Mouse (Mus musculus) embryonic facial prominence, embryonic 13.5 days (tissue): Measurements from ENCODE around the gene Zfp738. TPM values are rescaled to one million over a fixed set of nuclear protein-coding genes. Genes with fewer than 3 reads are reported as not detected.
"Not testable (repeated sequence)": the region's sequence is repeated elsewhere in the genome, so short reads cannot be mapped to it uniquely, and the experiment has no call there.

Source experiments
- ATAC-seq: fragments of 200-750 bp; cut with Nextera tagmentation; 2 replicates; pipeline ENCODE4 v1.8.0; 2017; ENCODE audit warnings: low read depth; ENCODE audit not compliant: insufficient number of reproducible peaks, insufficient read depth, low FRiP score, low TSS enrichment
- H3K27ac ChIP-seq: fragments of 300-500 bp; sonication (generic); 2 replicates; pipeline ENCODE4 v1.5.1; 2015; ENCODE audit warnings: moderate library complexity, mild to moderate bottlenecking, inconsistent platforms
- H3K27me3 ChIP-seq: fragments of 300-500 bp; sonication (generic); 2 replicates; pipeline ENCODE4 v1.6.1; 2015; ENCODE audit warnings: mild to moderate bottlenecking, inconsistent platforms
- H3K36me3 ChIP-seq: fragments of 300-500 bp; sonication (generic); 2 replicates; pipeline ENCODE4 v1.6.1; 2015; ENCODE audit warnings: mild to moderate bottlenecking, inconsistent platforms
- H3K4me1 ChIP-seq: fragments of 300-500 bp; sonication (generic); 2 replicates; pipeline ENCODE4 v1.6.1; 2015; ENCODE audit warnings: inconsistent platforms
- H3K4me2 ChIP-seq: fragments of 300-500 bp; sonication (generic); 2 replicates; pipeline ENCODE4 v1.6.1; 2015; ENCODE audit warnings: moderate library complexity, mild to moderate bottlenecking, inconsistent platforms
- H3K4me3 ChIP-seq: fragments of 300-500 bp; sonication (generic); 2 replicates; pipeline ENCODE4 v1.5.1; 2015; ENCODE audit warnings: mild to moderate bottlenecking, inconsistent platforms
- H3K9ac ChIP-seq: fragments of 300-500 bp; sonication (generic); 2 replicates; pipeline ENCODE4 v1.6.1; 2015; ENCODE audit warnings: mild to moderate bottlenecking, inconsistent platforms
- H3K9me3 ChIP-seq: fragments of 300-500 bp; sonication (generic); 2 replicates; pipeline ENCODE4 v1.6.1; 2016; ENCODE audit warnings: inconsistent platforms
- WGBS: fragments of 180-500 bp; shearing (Covaris S2); methylation state at CpG from one replicate; pipeline ENCODE4 v1.1.7; 2015; ENCODE audit warnings: mixed read lengths; 5-methylcytosine and 5-hydroxymethylcytosine counted together
- polyA plus RNA-seq: library from polyadenylated mRNA; unstranded; fragments of >200 nt; fragmentation: Nextera tagmentation; extraction: Ambion mirVana; gene quantifications from 2 replicates; pipeline ENCODE4 v1.2.1, GENCODE M21; 2015

Zfp738 gene
- 15.6 and 16.5 TPM in 2 replicates for polyA plus RNA-seq

DNA sequence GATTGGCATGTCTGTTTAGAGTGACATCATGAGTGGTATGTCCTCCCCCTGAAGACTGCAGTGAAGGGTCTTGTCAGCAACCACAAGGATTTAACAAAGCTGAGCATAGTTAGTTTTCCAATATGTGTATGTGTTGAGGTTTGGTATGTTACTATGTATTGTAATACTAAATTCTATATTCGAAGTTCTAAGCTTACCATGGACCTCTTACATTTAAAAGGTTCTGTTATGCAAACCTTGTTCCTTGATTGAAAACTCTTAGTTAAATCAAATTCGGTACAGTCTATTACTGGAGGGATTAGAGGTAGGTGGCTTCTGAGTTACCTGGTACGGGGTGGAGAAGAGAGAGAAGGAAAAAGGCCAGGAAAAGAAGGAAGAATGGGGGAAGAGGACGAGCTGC lies at the start of gene Zfp738:
Zfp738 (minus strand) TSS at position 101 of the 400 bp plus-strand sequence.
- H3K9me3 ChIP-seq = no peaks in the 10 kb centered on the region
- H3K4me2 ChIP-seq = no peak within 1 kb of the TSS
- H3K36me3 ChIP-seq = no peaks in the 10 kb centered on the region
- H3K9ac ChIP-seq = no peak within 1 kb of the TSS
- H3K4me3 ChIP-seq = no peak within 1 kb of the TSS
- 76% methylated on average over 4 of the region's 4 CpGs for WGBS
- H3K27me3 ChIP-seq = no peaks in the 10 kb centered on the region
- no peak for ATAC-seq
- no peak within 1 kb of the TSS for H3K27ac ChIP-seq
- H3K4me1 ChIP-seq = peaks cover 3% of the 10 kb centered on the region; the same call in 1 of the 2 replicates

DNA sequence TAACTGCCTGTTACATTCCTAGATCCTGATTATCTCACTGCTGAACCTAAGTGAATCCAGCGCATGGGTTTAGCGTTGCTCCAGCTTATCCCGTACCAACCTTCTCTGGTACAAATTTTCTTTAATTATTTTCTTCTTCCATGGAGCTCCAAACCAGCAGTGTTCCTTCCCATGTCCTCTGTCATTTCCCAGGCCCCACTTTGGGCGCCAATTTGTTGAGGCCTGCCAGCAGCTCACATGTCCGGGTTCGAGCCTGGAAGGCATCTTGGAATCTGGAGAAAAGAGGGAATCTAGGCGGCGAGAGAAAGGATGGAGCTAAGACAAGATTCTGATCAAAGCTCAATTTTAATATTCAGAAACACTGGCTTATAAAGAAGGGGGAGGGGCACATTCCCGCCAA lies 47.5 kb upstream of the Zfp738 start:
- WGBS = 93% methylated on average over 9 of the region's 9 CpGs
- H3K27ac ChIP-seq, ATAC-seq, H3K4me3 ChIP-seq, H3K4me2 ChIP-seq, H3K27me3 ChIP-seq, H3K4me1 ChIP-seq, H3K36me3 ChIP-seq, H3K9ac ChIP-seq: not testable (repeated sequence)
- peaks cover 12% of the 10 kb centered on the region; the same call in 1 of the 2 replicates for H3K9me3 ChIP-seq

- not testable (repeated sequence) for H3K27me3 ChIP-seq, H3K36me3 ChIP-seq, H3K27ac ChIP-seq, H3K9me3 ChIP-seq
- Histone ChIP-seq H3K4me2 (peak overlapping the region; percentile 66), H3K4me3 (peak overlapping the region; percentile 58), H3K4me1 (peaks cover 12% of the 10 kb centered on the region), H3K9ac (peak overlapping the region; percentile 79)
- peak; percentile 75; the same call in 1 of the 2 replicates for ATAC-seq
- WGBS = 37% methylated on average over 4 of the region's 4 CpGs
Measured at GRCm38 (mm10) chr13:67729441-67729840, 42.6 kb upstream of the Zfp738 start.

GRCm38 (mm10) chr13:67728641-67729318 lies 41.9 kb upstream of the Zfp738 start, which contains the start of gene Zfp65:
TSS of gene Zfp65 (minus strand) at chr13:67729173.
- Histone ChIP-seq H3K4me1 (peaks cover 12% of the 10 kb centered on the region), H3K36me3 (no peaks in the 10 kb centered on the region; the same call in 1 of the 2 replicates), H3K4me3 (peak within 1 kb of the TSS; percentile 58), H3K27me3 (no peaks in the 10 kb centered on the region), H3K4me2 (peak within 1 kb of the TSS; percentile 66), H3K9me3 (0 out of 2 replicates have a peak, but pooled peaks cover 3% of the 10 kb centered on the region), H3K9ac (peak within 1 kb of the TSS; percentile 79), H3K27ac (no peak within 1 kb of the TSS; the same call in 1 of the 2 replicates)
- ATAC-seq = peak; percentile 81; the same call in 1 of the 2 replicates
- 4% methylated on average over 19 of the region's 21 CpGs for WGBS

GRCm38 (mm10) chr13:67728106-67728505 lies 41.2 kb upstream of the Zfp738 start:
- H3K4me3 ChIP-seq = peak overlapping the region; percentile 58
- peak overlapping the region; percentile 79; the same call in 1 of the 2 replicates for H3K9ac ChIP-seq
- H3K27me3 ChIP-seq = no peaks in the 10 kb centered on the region
- peaks cover 15% of the 10 kb centered on the region for H3K4me1 ChIP-seq
- 0 out of 2 replicates have a peak, but pooled peaks cover 3% of the 10 kb centered on the region for H3K9me3 ChIP-seq
- H3K4me2 ChIP-seq = peak overlapping the region; percentile 66
- no peak for ATAC-seq
- no peak overlapping the region for H3K27ac ChIP-seq
- H3K36me3 ChIP-seq = no peaks in the 10 kb centered on the region; the same call in 1 of the 2 replicates
- 72% methylated on average over 1 of the region's 1 CpGs for WGBS

DNA sequence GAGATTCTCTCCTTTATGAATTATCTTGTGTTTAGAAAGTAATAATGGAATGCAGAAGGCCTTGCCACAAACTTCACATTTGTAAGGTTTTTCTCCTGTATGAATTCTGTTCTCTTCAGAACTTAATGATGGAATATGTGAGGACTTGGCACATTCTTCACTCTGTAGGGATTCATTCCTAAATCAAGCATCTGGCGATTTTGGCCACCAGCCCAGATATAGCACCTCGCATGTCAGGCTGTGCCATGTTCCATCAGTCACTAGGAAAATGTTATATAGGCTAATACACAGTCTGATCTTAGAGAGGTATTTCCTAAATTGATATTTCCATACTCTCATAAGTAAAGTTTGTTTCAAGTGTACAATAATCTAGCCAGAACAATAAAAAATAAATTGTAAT lies 38.5 kb upstream of the Zfp738 start:
- H3K9ac ChIP-seq, H3K27ac ChIP-seq, H3K4me3 ChIP-seq, H3K9me3 ChIP-seq, H3K4me2 ChIP-seq, ATAC-seq, H3K36me3 ChIP-seq, H3K27me3 ChIP-seq: not testable (repeated sequence)
- peaks cover 17% of the 10 kb centered on the region for H3K4me1 ChIP-seq
- 74% methylated on average over 2 of the region's 2 CpGs for WGBS

GRCm38 (mm10) chr13:67723848-67724479 lies 37.1 kb upstream of the Zfp738 start:
- peak overlapping the region; percentile 91 for H3K9ac ChIP-seq
- H3K36me3 ChIP-seq = no peaks in the 10 kb centered on the region; the same call in 1 of the 2 replicates
- H3K4me3 ChIP-seq = peak overlapping the region; percentile 83
- H3K4me1 ChIP-seq = peaks cover 9% of the 10 kb centered on the region; the same call in 1 of the 2 replicates
- H3K9me3 ChIP-seq = no peaks in the 10 kb centered on the region
- H3K27ac ChIP-seq = peak overlapping the region; percentile 66; the same call in 1 of the 2 replicates
- no peaks in the 10 kb centered on the region for H3K27me3 ChIP-seq
- 1% methylated on average over 17 of the region's 17 CpGs for WGBS
- peak overlapping the region; percentile 73 for H3K4me2 ChIP-seq
- peak; percentile 91 for ATAC-seq

GRCm38 (mm10) chr13:67683841-67684240 lies 3.0 kb downstream of the Zfp738 start:
- H3K9me3 ChIP-seq, H3K27me3 ChIP-seq, H3K27ac ChIP-seq, H3K4me1 ChIP-seq, H3K36me3 ChIP-seq, ATAC-seq: not testable (repeated sequence)
- peak overlapping the region; percentile 73 for H3K4me2 ChIP-seq
- H3K9ac ChIP-seq = peak overlapping the region; percentile 91; the same call in 1 of the 2 replicates
- H3K4me3 ChIP-seq = peak overlapping the region; percentile 82
- 78% methylated on average over 2 of the region's 2 CpGs for whole genome bisulfite sequencing

GRCm38 (mm10) chr13:67682959-67683735 lies 3.7 kb downstream of the Zfp738 start:
- not testable (repeated sequence) for H3K27me3 ChIP-seq, H3K36me3 ChIP-seq, H3K9me3 ChIP-seq, H3K4me1 ChIP-seq
- ATAC-seq = peak; percentile 97
- peak overlapping the region; percentile 73 for H3K4me2 ChIP-seq
- peak overlapping the region; percentile 91 for H3K9ac ChIP-seq
- 9% methylated on average over 16 of the region's 16 CpGs for WGBS
- H3K27ac ChIP-seq = peak overlapping the region; percentile 22; the same call in 1 of the 2 replicates
- peak overlapping the region; percentile 82 for H3K4me3 ChIP-seq

- Histone ChIP-seq H3K4me2 (no peak overlapping the region), H3K36me3 (peaks cover 13% of the 10 kb centered on the region), H3K4me3 (no peak overlapping the region), H3K4me1 (no peaks in the 10 kb centered on the region), H3K27me3 (no peaks in the 10 kb centered on the region), H3K9ac (no peak overlapping the region), H3K9me3 (no peaks in the 10 kb centered on the region), H3K27ac (no peak overlapping the region)
- no peak for ATAC-seq
- 93% methylated on average over 2 of the region's 2 CpGs for WGBS
Measured at GRCm38 (mm10) chr13:67674902-67675301, 12.0 kb downstream of the Zfp738 start.

- H3K4me1 ChIP-seq = no peaks in the 10 kb centered on the region
- no peaks in the 10 kb centered on the region for H3K27me3 ChIP-seq
- H3K4me3 ChIP-seq = no peak overlapping the region
- H3K9ac ChIP-seq = no peak overlapping the region
- H3K9me3 ChIP-seq = no peaks in the 10 kb centered on the region
- no peak overlapping the region for H3K4me2 ChIP-seq
- ATAC-seq = no peak
- H3K36me3 ChIP-seq = no peaks in the 10 kb centered on the region
- H3K27ac ChIP-seq = no peak overlapping the region
- 46% methylated on average over 3 of the region's 3 CpGs for WGBS
Measured at GRCm38 (mm10) chr13:67652496-67652895, 34.4 kb downstream of the Zfp738 start.
